Mouse (Mus musculus) heart, postnatal 14 days (tissue): ENCODE results near the gene Rab9b. TPM values are rescaled to one million over a fixed set of nuclear protein-coding genes. Genes with fewer than 3 reads are reported as not detected.

Source experiments
- DNase-seq, 2 experiments: peaks; one replicate each; pipeline ENCODE4 v3.0.0; 2021 to 2022
- intact Hi-C: fragments of 180-260 bp; cut with DNase I; formaldehyde crosslinking; loops from one replicate; pipeline ENCODE4 v1.15.1; 2025
- long read RNA-seq, 2 experiments: library from polyadenylated mRNA; stranded (forward); transcript quantifications; one replicate each; pipeline ENCODE4 v2.0.0; 2021
- total RNA-seq, 2 experiments: library from RNA; stranded (reverse); gene quantifications; 2 replicates each; pipeline ENCODE4 v1.2.3; 2021

The Rab9b gene
- total RNA-seq, result under 1 TPM in 1 of 2 experiments, not detected in 1; 0.15 TPM
- long read RNA-seq, experiment 1, result 0 reads
- long read RNA-seq, experiment 2, result 0 reads

DNA sequence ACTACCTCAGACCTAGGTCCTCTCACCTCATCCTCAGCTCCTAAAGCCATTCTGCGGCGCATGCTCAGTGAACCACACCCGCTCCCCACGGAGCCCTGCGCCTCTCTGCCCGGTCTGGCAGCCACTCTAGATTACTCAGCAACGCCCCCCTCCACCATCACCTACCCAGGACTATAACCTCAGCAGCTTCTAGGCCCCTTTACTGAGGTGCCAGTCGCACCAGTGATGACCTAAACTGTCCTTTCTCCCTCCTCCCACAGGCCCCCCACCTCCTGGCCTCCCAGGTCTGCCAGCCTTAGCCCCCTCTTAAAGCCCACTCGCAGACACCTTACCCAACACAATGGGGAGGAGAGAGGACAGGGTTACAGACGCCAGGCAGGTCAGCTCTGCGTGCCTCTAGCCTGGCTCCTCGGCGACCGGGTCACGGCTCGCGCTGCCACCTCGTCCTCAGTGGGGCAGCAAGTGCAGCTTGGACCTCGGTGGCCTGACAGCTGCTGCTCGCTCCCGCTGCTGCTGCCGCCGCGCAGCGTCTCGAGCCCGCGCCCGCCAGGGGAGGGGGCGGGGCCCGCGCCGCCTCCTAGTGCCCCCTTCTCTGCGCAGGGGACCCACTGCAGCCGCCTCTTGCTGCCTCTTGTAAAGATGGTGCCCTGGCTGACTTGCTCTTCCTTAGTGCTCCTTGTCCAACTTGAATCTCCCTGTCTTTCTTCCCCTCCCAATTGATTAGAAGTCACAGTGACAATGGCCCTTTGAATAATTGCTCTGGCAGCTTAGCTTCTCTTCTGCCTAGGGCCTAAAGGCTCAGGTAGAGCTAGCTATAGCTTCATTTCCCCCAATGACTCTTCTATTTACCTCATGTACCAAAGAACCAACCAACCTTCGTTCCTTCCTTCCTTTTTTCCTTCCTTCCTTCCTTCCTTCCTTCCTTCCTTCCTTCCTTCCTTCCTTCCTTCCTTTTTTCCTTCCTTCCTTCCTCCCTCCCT, at the start of gene Rab9b:
Gene Rab9b (minus strand): TSS at position 695 of the 980 bp plus-strand sequence.
- DNase-seq, result peak in 1 of 2 experiments; percentile 3
- intact Hi-C loops, result no loop called here

GRCm38 (mm10) chrX:136904369-136904768, 35.8 kb upstream of the Rab9b start:
- intact Hi-C loops, result no loop called here
- DNase-seq, result no peak

GRCm38 (mm10) chrX:136895757-136896156, 27.2 kb upstream of the Rab9b start:
- no peak for DNase-seq
- intact Hi-C loops, result no loop called here

- DNase-seq, result no peak
- intact Hi-C loops, result no loop called here
Observed at GRCm38 (mm10) chrX:136850300-136850699, 18.3 kb downstream of the Rab9b start.

DNA sequence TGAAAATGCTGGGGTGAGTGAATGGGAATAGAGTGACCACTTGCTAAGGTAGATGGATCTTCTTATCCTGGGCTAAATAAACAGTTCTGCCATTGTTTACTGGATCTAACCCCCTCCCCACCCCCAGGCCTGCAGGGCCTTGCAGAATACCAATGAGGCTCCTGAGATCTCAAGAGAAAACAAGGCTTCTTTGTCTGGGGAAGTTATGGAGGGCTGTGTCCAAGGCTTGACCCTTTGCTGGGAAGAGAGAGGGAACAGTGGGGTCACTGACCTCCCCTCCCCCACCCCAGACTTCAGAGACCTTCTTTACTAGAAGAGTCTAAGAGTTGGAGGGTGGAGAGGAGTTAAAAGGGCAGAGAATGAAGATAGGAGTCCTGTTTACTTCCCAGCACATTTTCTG, 39.9 kb downstream of the Rab9b start:
- intact Hi-C loops, result no loop called here
- no peak for DNase-seq

DNA sequence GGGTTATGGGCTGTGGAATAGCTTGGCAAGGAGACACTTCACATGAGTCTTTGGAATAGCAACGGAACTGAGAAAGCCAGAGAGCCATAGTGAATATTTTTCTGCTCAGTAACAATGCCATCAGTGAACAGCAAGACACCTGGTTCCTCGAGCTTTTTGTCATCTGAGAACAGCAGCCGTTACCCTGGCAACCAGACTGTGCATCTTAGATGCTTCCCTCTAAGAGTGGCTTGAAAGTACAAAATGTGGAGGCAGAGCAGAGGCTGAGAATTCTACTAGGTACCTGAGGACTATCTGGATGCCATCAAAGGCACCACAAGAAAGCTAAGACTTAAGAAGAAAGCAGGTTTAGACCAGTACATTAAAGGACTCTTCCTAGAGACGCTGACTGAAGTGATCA, 43.5 kb downstream of the Rab9b start:
- intact Hi-C loops, result no loop called here

DNA sequence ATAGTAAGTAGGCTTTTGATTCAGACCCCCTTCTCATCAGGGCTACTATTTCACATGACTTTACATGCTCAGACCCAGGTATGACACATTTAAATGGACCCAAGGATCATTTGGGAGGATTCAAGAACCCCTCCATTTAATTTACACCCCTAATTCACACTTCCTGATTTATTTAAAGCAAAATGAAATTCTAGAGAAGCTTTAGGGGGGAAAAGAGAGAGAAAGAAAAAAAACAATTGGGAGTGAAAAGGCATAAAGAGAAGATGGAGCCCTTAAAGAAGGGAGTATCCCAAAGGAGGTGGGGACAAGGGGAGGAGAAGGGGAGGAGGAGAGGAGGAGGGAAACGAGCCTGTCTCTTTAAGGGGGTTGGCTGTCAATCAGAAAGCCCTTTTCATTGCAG, 46.2 kb downstream of the Rab9b start, which contains the start of gene Plp1:
Gene Plp1 (plus strand): TSS at position 301 of the 400 bp plus-strand sequence.
- DNase-seq, result no peak
- intact Hi-C loops, result loop anchor here (5.0 kb wide), 1 partner anchor 80 kb away; the partner anchor contains the start of gene Morf4l2

More for the DNA sequence above, 43.5 kb downstream of the Rab9b start:
- no peak for DNase-seq

GRCm38 (mm10) chrX:136820250-136820649, 48.3 kb downstream of the Rab9b start:
- peak; percentile 63 to 77 for DNase-seq
- intact Hi-C loops, result loop anchor here (1.0 to 5.0 kb wide), 2 partner anchors 59 to 78 kb away; partner anchors contain the start of gene Morf4l2

- intact Hi-C loops, result loop anchor here (1.0 to 10.0 kb wide), 3 partner anchors 58 to 195 kb away; partner anchors contain the start of gene Morf4l2
- DNase-seq, result peak; percentile 8 to 12
Observed at GRCm38 (mm10) chrX:136819752-136820151, 48.8 kb downstream of the Rab9b start.

Other genes with a start within 250 kb of the Rab9b start
- 1 to 10 TPM; 3.9 to 4.4 TPM for gene Tceal1, start 160.8 kb downstream of the Rab9b start, total RNA-seq
- gene Morf4l2, start 125.1 kb downstream of the Rab9b start, total RNA-seq, result 100 to 1,000 TPM in 1 of 2 experiments, 10 to 100 TPM in 1; 98.8 to 113 TPM
- gene Glra4, start 88.6 kb downstream of the Rab9b start, total RNA-seq, result not detected
- gene Plp1, start 46.1 kb downstream of the Rab9b start, total RNA-seq, result 1 to 10 TPM; 3.4 to 4.4 TPM
- not detected for gene H2bfm, start 58.6 kb upstream of the Rab9b start, total RNA-seq
- 1 to 10 TPM; 1.6 to 3.2 TPM for gene Tmsb15b2, start 106.7 kb upstream of the Rab9b start, total RNA-seq
- under 1 TPM; 0.48 to 0.49 TPM for gene Tmsb15l, start 108.1 kb upstream of the Rab9b start, total RNA-seq
- under 1 TPM in 1 of 2 experiments, not detected in 1; 0.93 TPM for gene Tmsb15b1, start 108.1 kb upstream of the Rab9b start, total RNA-seq
- gene Zcchc18, start 124.4 kb upstream of the Rab9b start, total RNA-seq, result under 1 TPM in 1 of 2 experiments, not detected in 1; 0.10 TPM
- 1 to 10 TPM; 4.2 to 5.0 TPM for gene Slc25a53, start 169.5 kb upstream of the Rab9b start, total RNA-seq
- 1 to 10 TPM; 4.4 to 4.9 TPM for gene Fam199x, start 180.8 kb upstream of the Rab9b start, total RNA-seq